Mouse (Mus musculus): ENCODE measurements around the gene Gm5475. TPM values are rescaled to one million over a fixed set of nuclear protein-coding genes. Genes with fewer than 3 reads are reported as not detected.

The Gm5475 gene
- polyA plus RNA-seq, 1 experiment from 2014 or later: 0.13 TPM

DNA sequence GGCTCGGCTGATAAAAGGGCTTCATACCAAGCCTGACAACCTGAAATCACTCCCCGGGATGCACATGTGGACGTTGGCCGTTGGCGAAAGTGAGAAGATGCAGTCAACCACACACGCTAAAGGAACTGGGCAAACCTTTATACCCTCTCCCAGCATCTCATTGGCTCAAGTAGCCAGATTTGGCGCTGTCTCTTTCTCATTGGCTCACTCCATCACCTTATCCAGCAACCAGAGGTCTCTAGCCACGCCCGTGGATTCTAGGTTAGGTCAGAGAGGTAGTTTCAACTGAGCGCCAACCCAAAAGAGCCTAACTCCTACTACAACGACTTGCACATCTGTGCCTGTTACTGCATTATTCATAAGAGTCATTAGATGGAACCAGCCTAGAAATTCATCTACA is 30.5 kb downstream of the Gm5475 start:
- no peaks in the 10 kb centered on the region for H3K27me3 ChIP-seq (ENCODE audit: control insufficient read depth, insufficient read depth, low read length)
- no peak for ATAC-seq (ENCODE audit: insufficient read depth, low FRiP score)
- H3K9ac ChIP-seq (ENCODE audit: low read length): no peak overlapping the region
- no peaks in the 10 kb centered on the region for H3K36me3 ChIP-seq (ENCODE audit: control insufficient read depth, insufficient read depth, low read length)
- no peaks in the 10 kb centered on the region for H3K4me1 ChIP-seq (ENCODE audit: control insufficient read depth, insufficient read depth, low read length)
- no peak overlapping the region for H3K4me2 ChIP-seq (ENCODE audit: low read depth, low read length)
- no peaks in the 10 kb centered on the region for H3K9me3 ChIP-seq (replicated peaks; ENCODE audit: control insufficient read depth, low read length)
- WGBS: 73% methylated on average over 11 of the region's 11 CpGs
- no peak overlapping the region for H3K4me3 ChIP-seq (replicated peaks; ENCODE audit: low read length)
- H3K27ac ChIP-seq (ENCODE audit: low read length): no peak overlapping the region

DNA sequence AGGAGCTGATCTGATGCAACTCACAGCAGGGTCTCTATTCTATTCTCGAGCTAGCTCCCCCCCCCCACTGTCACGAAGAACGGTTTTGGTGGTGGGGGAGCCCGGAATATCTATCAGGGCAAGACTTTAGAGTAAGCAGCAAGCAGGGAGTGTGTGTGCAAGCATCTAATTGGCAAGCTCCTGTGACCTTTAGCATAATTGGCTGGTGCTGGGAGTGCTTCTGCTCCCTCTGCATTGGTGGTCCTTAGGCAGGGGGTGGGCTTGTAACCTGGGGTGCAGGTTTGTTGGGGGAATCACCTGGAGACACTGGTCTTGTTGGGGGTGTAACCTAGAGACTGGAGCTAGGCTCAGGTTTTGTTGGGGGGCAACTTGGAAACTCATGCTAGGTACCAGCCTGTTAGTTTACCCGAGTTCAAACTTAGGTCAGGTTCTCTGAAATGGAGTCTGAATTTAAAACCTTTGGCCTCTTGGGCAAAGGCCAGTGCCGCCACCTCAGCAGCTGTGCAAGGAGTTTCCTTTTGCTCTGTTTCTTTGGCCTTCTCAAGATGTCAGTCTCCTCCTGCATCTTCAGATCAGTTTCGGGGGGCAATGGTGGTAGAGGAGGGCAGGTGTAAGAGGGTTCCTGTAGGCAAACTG is 34.5 kb downstream of the Gm5475 start:
- Histone ChIP-seq H3K9ac (ENCODE audit: low read length) (no peak overlapping the region), H3K4me3 (replicated peaks; ENCODE audit: low read length) (no peak overlapping the region), H3K27me3 (ENCODE audit: control insufficient read depth, insufficient read depth, low read length) (no peaks in the 10 kb centered on the region), H3K9me3 (replicated peaks; ENCODE audit: control insufficient read depth, low read length) (no peaks in the 10 kb centered on the region), H3K36me3 (ENCODE audit: control insufficient read depth, insufficient read depth, low read length) (no peaks in the 10 kb centered on the region), H3K4me2 (ENCODE audit: low read depth, low read length) (no peak overlapping the region), H3K27ac (ENCODE audit: low read length) (no peak overlapping the region), H3K4me1 (ENCODE audit: control insufficient read depth, insufficient read depth, low read length) (no peaks in the 10 kb centered on the region)
- ATAC-seq (ENCODE audit: insufficient read depth, low FRiP score): no peak
- WGBS: 75% methylated on average over 7 of the region's 7 CpGs

DNA sequence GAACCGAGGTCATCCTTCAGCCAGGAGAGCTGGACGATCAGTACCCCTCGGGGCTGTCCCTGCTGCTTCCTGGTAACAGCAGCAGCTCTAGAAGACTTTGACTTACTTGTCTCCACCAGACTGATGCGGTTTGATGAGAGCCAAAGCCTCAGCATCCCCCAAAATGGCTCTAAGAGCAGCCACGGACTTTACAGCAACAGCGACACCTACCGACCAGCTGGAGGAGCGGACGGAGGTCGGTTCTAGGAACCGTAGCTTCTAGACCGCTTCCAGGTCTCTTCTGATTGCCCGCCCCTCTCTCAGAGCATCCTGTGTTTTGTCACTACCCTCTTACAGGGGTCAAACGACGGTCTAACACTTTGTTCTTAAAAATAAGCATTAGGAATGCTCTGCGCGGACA is 35.4 kb downstream of the Gm5475 start:
- Histone ChIP-seq H3K4me2 (ENCODE audit: low read depth, low read length) (no peak overlapping the region), H3K36me3 (ENCODE audit: control insufficient read depth, insufficient read depth, low read length) (no peaks in the 10 kb centered on the region), H3K27me3 (ENCODE audit: control insufficient read depth, insufficient read depth, low read length) (no peaks in the 10 kb centered on the region), H3K9ac (ENCODE audit: low read length) (no peak overlapping the region), H3K27ac (ENCODE audit: low read length) (no peak overlapping the region), H3K4me3 (replicated peaks; ENCODE audit: low read length) (no peak overlapping the region), H3K4me1 (ENCODE audit: control insufficient read depth, insufficient read depth, low read length) (no peaks in the 10 kb centered on the region), H3K9me3 (replicated peaks; ENCODE audit: control insufficient read depth, low read length) (no peaks in the 10 kb centered on the region)
- ATAC-seq (ENCODE audit: insufficient read depth, low FRiP score): peak; percentile 47; the same call in 1 of the 2 replicates
- 7% methylated on average over 17 of the region's 17 CpGs for WGBS

DNA sequence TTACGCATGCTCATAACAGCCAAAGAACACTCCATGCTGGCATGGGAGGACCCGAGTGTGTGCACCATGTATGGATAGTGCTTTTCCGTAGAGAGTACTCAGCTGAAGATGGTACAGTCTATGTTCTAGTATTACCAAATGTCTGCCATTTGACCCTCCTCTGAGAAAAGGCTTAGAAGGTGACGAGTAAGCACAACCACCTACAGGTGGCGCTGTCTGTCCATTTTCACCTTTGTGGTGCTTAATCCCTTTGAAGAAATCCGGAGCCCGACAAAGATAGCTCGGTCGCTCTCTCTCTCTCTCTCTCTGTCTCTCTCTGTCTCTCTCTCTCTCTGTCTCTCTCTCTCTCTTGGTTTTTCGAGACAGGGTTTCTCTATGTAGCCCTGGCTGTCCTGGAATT is 36.1 kb downstream of the Gm5475 start:
- Histone ChIP-seq H3K27me3 (ENCODE audit: control insufficient read depth, insufficient read depth, low read length) (no peaks in the 10 kb centered on the region), H3K4me2 (ENCODE audit: low read depth, low read length) (no peak overlapping the region)
- ATAC-seq (ENCODE audit: insufficient read depth, low FRiP score): no peak

DNA sequence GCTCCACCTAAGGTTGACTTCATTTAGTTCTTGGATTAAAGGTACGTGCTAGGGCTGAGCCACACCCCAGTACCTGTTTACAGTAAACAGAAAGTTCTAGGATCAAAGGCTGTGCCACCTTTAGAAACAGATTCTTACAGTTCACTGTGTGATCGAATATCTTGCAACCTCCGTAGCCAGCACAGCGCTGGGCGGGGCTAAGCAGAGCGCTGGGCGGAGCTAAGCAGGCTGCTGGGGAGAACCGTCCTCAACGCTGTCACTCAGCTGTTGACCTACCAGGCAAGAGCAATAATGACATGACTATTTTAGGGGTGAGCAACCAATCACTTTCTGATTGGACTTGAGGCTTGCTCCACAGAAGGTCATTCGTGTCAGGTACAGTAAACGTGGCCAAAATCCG is 39.0 kb downstream of the Gm5475 start:
- Histone ChIP-seq H3K27me3 (ENCODE audit: control insufficient read depth, insufficient read depth, low read length) (no peaks in the 10 kb centered on the region), H3K36me3 (ENCODE audit: control insufficient read depth, insufficient read depth, low read length) (no peaks in the 10 kb centered on the region), H3K9ac (ENCODE audit: low read length) (no peak overlapping the region), H3K4me2 (ENCODE audit: low read depth, low read length) (peak overlapping the region; percentile 41), H3K4me1 (ENCODE audit: control insufficient read depth, insufficient read depth, low read length) (no peaks in the 10 kb centered on the region), H3K9me3 (replicated peaks; ENCODE audit: control insufficient read depth, low read length) (no peaks in the 10 kb centered on the region), H3K27ac (ENCODE audit: low read length) (no peak overlapping the region), H3K4me3 (replicated peaks; ENCODE audit: low read length) (no peak overlapping the region)
- peak; percentile 61; the same call in 1 of the 2 replicates for ATAC-seq (ENCODE audit: insufficient read depth, low FRiP score)
- WGBS: 10% methylated on average over 12 of the region's 12 CpGs

More for the DNA sequence above, 36.1 kb downstream of the Gm5475 start:
- Histone ChIP-seq H3K9me3 (replicated peaks; ENCODE audit: control insufficient read depth, low read length) (no peaks in the 10 kb centered on the region), H3K9ac (ENCODE audit: low read length) (no peak overlapping the region), H3K4me1 (ENCODE audit: control insufficient read depth, insufficient read depth, low read length) (no peaks in the 10 kb centered on the region), H3K36me3 (ENCODE audit: control insufficient read depth, insufficient read depth, low read length) (no peaks in the 10 kb centered on the region), H3K27ac (ENCODE audit: low read length) (no peak overlapping the region), H3K4me3 (replicated peaks; ENCODE audit: low read length) (no peak overlapping the region)
- 47% methylated on average over 10 of the region's 10 CpGs for WGBS

- no peak for ATAC-seq (ENCODE audit: insufficient read depth, low FRiP score)
- H3K4me3 ChIP-seq (replicated peaks; ENCODE audit: low read length): no peak overlapping the region
- H3K27ac ChIP-seq (ENCODE audit: low read length): no peak overlapping the region
- no peak overlapping the region for H3K4me2 ChIP-seq (ENCODE audit: low read depth, low read length)
- H3K27me3 ChIP-seq (ENCODE audit: control insufficient read depth, insufficient read depth, low read length): no peaks in the 10 kb centered on the region
- no peaks in the 10 kb centered on the region for H3K9me3 ChIP-seq (replicated peaks; ENCODE audit: control insufficient read depth, low read length)
- no peaks in the 10 kb centered on the region for H3K4me1 ChIP-seq (ENCODE audit: control insufficient read depth, insufficient read depth, low read length)
- H3K9ac ChIP-seq (ENCODE audit: low read length): no peak overlapping the region
- no peaks in the 10 kb centered on the region for H3K36me3 ChIP-seq (ENCODE audit: control insufficient read depth, insufficient read depth, low read length)
- WGBS: 68% methylated on average over 9 of the region's 9 CpGs
Observed at GRCm38 (mm10) chr15:100461646-100462045, 39.7 kb downstream of the Gm5475 start.

- Histone ChIP-seq H3K27me3 (ENCODE audit: control insufficient read depth, insufficient read depth, low read length) (no peaks in the 10 kb centered on the region), H3K9ac (ENCODE audit: low read length) (no peak overlapping the region), H3K36me3 (ENCODE audit: control insufficient read depth, insufficient read depth, low read length) (no peaks in the 10 kb centered on the region), H3K4me1 (ENCODE audit: control insufficient read depth, insufficient read depth, low read length) (no peaks in the 10 kb centered on the region), H3K9me3 (replicated peaks; ENCODE audit: control insufficient read depth, low read length) (no peaks in the 10 kb centered on the region), H3K4me3 (replicated peaks; ENCODE audit: low read length) (no peak overlapping the region), H3K27ac (ENCODE audit: low read length) (no peak overlapping the region), H3K4me2 (ENCODE audit: low read depth, low read length) (no peak overlapping the region)
- 78% methylated on average over 5 of the region's 5 CpGs for WGBS
- ATAC-seq (ENCODE audit: insufficient read depth, low FRiP score): no peak
Observed at GRCm38 (mm10) chr15:100462086-100462485, 40.1 kb downstream of the Gm5475 start.

DNA sequence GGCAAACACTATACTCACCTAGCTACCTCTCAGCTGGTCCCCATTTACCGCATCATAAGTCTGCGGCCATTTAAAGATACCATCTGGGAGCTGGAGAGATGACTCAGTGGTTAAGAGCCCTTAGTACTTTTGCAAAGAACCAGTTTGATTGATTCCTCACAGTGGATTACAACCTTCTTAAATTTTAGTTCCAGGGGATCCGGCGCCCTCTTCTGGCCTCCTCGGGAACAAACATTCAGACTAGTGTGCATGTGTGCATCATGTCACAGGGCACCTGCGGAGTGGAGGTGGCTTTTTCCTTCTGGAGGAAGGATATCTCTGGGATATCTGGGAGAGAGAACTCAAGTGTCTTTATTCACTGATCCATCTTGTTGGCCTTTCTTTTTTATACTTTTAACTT is 41.8 kb downstream of the Gm5475 start:
- Histone ChIP-seq H3K4me3 (replicated peaks; ENCODE audit: low read length) (no peak overlapping the region), H3K27ac (ENCODE audit: low read length) (no peak overlapping the region), H3K36me3 (ENCODE audit: control insufficient read depth, insufficient read depth, low read length) (no peaks in the 10 kb centered on the region), H3K9me3 (replicated peaks; ENCODE audit: control insufficient read depth, low read length) (no peaks in the 10 kb centered on the region), H3K4me2 (ENCODE audit: low read depth, low read length) (no peak overlapping the region), H3K9ac (ENCODE audit: low read length) (no peak overlapping the region), H3K27me3 (ENCODE audit: control insufficient read depth, insufficient read depth, low read length) (no peaks in the 10 kb centered on the region), H3K4me1 (ENCODE audit: control insufficient read depth, insufficient read depth, low read length) (peaks cover 10% of the 10 kb centered on the region; the same call in 1 of the 2 replicates)
- ATAC-seq (ENCODE audit: insufficient read depth, low FRiP score): no peak
- 28% methylated on average over 6 of the region's 6 CpGs for WGBS

GRCm38 (mm10) chr15:100465432-100465831 is 43.5 kb downstream of the Gm5475 start:
- Histone ChIP-seq H3K4me2 (ENCODE audit: low read depth, low read length) (no peak overlapping the region), H3K4me1 (ENCODE audit: control insufficient read depth, insufficient read depth, low read length) (peaks cover 19% of the 10 kb centered on the region), H3K9me3 (replicated peaks; ENCODE audit: control insufficient read depth, low read length) (no peaks in the 10 kb centered on the region), H3K27me3 (ENCODE audit: control insufficient read depth, insufficient read depth, low read length) (no peaks in the 10 kb centered on the region), H3K27ac (ENCODE audit: low read length) (no peak overlapping the region), H3K36me3 (ENCODE audit: control insufficient read depth, insufficient read depth, low read length) (no peaks in the 10 kb centered on the region), H3K9ac (ENCODE audit: low read length) (no peak overlapping the region), H3K4me3 (replicated peaks; ENCODE audit: low read length) (no peak overlapping the region)
- 55% methylated on average over 2 of the region's 2 CpGs for WGBS
- ATAC-seq (ENCODE audit: insufficient read depth, low FRiP score): no peak
